Mouse (Mus musculus): ENCODE results near the gene Dync1i1. TPM values are rescaled to one million over a fixed set of nuclear protein-coding genes. Genes with fewer than 3 reads are reported as not detected.

Gene Dync1i1
- total RNA-seq, 2 experiments from 2014 or later: 125 to 137 TPM

GRCm38 (mm10) chr6:5866091-5866490 lies 140.7 kb downstream of the Dync1i1 start:
- intact Hi-C loops (cut with DNase I): no loop called here
- no peak for TF ChIP-seq CTCF (IDR thresholded peaks at IDR 0.05)
- DNase-seq (ENCODE audit: extremely low spot score in 1 of 2, low spot score in 2 of 2): no peak
- Histone ChIP-seq H3K27ac (no peak overlapping the region), H3K4me3 (no peak overlapping the region)

DNA sequence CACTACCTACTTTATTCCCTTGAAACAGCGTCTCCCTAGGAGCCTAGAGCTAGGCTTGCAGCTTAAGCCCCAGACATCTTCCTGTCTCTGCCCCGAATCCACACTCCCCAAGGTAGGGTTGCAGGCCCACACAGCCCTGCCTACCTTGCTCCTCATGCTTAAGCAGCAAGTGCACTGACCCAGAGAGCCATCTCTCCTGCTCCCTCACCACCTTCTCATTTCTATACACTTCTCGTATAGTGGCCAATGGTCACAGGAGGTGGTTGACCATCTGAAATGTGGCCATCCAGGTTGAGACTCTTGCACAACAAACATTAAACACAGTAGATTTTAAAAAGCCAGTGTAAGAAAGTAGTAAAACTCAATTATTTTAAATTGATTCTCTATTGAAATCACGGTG lies 141.8 kb downstream of the Dync1i1 start:
- Histone ChIP-seq H3K4me3 (no peak overlapping the region), H3K27ac (no peak overlapping the region)
- TF ChIP-seq CTCF (IDR thresholded peaks at IDR 0.05): no peak
- intact Hi-C loops (cut with DNase I): no loop called here
- no peak for DNase-seq (ENCODE audit: extremely low spot score in 1 of 2, low spot score in 2 of 2)

- intact Hi-C loops (cut with DNase I): no loop called here
- TF ChIP-seq CTCF (IDR thresholded peaks at IDR 0.05): no peak
- Histone ChIP-seq H3K4me3 (no peak overlapping the region), H3K27ac (no peak overlapping the region)
- DNase-seq (ENCODE audit: extremely low spot score in 1 of 2, low spot score in 2 of 2): no peak
Measured at GRCm38 (mm10) chr6:5871060-5871459, 145.6 kb downstream of the Dync1i1 start.

DNA sequence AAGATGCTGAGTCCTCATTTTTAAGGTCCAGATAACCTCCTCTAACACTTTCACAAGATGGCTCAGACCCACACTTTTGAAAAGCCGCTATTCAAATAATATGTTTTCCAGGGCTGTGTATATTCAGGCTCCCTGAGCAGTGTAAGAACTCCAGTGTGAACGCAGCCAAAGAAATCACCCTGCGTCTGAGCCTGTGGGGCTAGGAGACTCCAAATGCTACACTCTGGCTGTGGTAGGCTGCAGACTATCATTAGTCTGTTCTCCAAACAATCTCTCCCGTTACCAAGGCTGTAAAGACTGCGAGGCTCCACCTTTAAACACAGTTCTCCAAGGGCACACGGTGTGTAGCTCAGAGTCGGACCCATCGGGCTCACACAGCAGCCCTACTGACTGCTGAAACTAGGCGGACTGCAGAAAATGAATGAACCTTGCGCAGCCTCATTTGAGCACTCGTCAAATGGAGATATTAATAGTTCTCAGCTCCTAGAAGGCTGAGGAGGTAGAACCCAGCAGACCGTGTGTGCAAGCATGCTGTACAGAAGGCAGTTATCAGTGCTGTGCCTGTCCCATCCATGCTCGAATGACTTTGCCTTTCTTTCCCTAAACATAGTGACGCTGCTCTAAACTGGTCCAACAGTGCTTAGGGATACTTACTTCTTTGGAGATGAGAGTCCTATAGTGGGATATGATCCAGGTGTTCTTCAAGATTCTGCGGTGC lies 146.3 kb downstream of the Dync1i1 start:
- no peak for DNase-seq (ENCODE audit: extremely low spot score in 1 of 2, low spot score in 2 of 2)
- intact Hi-C loops (cut with DNase I): no loop called here
- Histone ChIP-seq H3K4me3 (no peak overlapping the region), H3K27ac (no peak overlapping the region)
- no peak for TF ChIP-seq CTCF (IDR thresholded peaks at IDR 0.05)

DNA sequence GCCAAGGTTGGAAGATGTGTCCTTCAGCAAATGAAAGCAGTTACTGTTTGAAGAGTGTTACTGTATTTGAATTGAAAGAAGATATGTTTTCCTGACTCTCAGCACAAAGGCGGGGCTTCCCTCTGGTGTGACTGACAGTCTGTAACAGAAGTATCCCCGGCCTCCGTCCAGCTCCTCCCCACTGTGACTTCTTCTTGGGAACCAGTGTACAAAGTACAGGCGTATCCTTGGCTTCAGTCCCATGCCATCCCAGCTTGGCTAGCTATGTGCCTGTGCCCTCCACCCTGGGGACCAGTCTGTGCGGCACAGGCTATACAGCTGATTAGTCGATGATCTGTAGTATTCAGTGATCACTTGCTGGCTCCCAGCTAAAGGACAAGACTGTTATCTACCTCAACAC lies 163.9 kb downstream of the Dync1i1 start:
- intact Hi-C loops (cut with DNase I): no loop called here
- no peak for TF ChIP-seq CTCF (IDR thresholded peaks at IDR 0.05)
- no peak overlapping the region for H3K4me3 ChIP-seq
- DNase-seq (ENCODE audit: extremely low spot score in 1 of 2, low spot score in 2 of 2): no peak
- no peak overlapping the region for H3K27ac ChIP-seq

DNA sequence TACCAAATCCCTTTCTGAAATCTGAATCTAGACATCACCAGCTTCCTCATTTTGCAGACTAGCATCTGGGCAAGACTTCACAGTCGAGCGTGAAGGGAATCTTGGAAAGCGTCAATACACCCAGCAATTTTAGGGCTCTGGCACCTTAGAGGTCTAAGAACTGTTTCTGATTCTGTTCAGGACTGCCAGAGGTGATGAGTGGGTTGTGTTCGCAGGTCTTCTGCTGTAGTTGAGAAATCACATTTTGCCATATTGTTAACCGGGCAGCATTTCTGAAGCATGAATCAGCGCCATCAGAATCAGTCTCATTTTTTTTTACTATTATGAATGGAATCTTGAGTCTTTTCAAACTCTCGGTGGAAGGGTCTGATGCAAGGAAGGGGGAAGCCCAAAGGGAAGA lies 185.9 kb downstream of the Dync1i1 start:
- peak; percentile 18 to 28 for DNase-seq (ENCODE audit: extremely low spot score in 1 of 2, low spot score in 2 of 2)
- no peak for TF ChIP-seq CTCF (IDR thresholded peaks at IDR 0.05)
- H3K4me3 ChIP-seq: no peak overlapping the region

GRCm38 (mm10) chr6:5915028-5915427 lies 189.6 kb downstream of the Dync1i1 start:
- no peak overlapping the region for H3K27ac ChIP-seq
- no peak for DNase-seq (ENCODE audit: extremely low spot score in 1 of 2, low spot score in 2 of 2)
- TF ChIP-seq CTCF (IDR thresholded peaks at IDR 0.05): no peak
- H3K4me3 ChIP-seq: no peak overlapping the region
- intact Hi-C loops (cut with DNase I): no loop called here

More for the DNA sequence above, 185.9 kb downstream of the Dync1i1 start:
- intact Hi-C loops (cut with DNase I): no loop called here
- H3K27ac ChIP-seq: no peak overlapping the region

DNA sequence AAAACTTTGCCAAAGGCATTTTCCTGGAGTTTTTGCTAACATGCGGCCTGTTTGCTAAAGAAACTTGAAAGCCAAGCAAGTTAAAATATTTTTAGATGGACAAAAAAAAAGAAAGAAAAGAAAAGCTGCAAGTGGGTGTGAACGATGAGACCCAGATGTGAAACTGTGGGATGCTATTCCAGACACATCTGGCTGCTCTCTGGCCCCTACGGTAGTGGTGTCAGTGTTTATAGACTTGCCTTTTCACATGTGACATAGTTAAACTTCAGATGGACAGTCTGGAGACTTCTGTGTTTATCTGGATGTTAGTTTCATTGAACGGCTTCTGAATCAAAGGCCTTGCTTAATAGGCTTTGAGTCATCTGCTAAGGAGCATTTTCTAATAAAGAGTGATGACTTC lies 195.2 kb downstream of the Dync1i1 start:
- Histone ChIP-seq H3K4me3 (no peak overlapping the region), H3K27ac (no peak overlapping the region)
- TF ChIP-seq CTCF (IDR thresholded peaks at IDR 0.05): no peak
- DNase-seq (ENCODE audit: extremely low spot score in 1 of 2, low spot score in 2 of 2): no peak
- intact Hi-C loops (cut with DNase I): no loop called here

DNA sequence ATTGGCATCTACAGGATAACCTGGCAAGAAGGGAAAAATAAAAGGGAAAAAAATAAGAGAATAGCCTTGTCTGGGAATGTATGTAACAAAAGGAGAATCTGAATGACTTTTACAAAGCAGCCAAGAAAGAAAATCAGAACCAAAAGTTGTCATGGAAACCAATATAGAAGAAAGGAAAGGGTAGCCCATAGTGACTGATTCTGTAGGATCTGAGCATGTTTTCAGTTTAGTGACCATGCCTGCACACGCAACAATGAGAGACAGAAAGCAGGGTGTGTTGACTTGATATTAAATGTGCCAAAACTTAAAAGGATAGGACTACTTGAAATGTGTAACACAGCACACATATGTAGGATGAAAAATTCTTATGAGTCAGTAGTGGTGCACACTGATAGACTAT lies 197.2 kb downstream of the Dync1i1 start:
- no peak overlapping the region for H3K27ac ChIP-seq
- no peak overlapping the region for H3K4me3 ChIP-seq
- no peak for TF ChIP-seq CTCF (IDR thresholded peaks at IDR 0.05)
- DNase-seq (ENCODE audit: extremely low spot score in 1 of 2, low spot score in 2 of 2): no peak
- intact Hi-C loops (cut with DNase I): no loop called here

DNA sequence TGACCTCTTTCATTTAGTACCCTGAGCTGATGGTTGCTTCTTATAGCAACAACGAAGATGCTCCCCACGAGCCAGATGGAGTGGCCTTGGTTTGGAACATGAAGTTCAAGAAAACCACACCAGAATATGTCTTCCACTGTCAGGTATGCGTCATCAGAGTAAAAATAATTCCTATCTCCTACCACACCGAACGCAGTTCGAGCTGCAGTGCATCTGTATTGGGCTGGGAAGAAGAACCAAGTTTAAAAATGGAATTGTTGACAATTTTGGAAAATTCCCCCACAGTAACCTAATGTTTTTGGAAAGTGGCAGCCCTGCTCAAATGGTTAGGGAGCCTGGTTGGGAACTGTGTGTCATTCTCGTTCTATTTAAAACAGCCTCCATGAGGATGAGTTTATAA lies 197.7 kb downstream of the Dync1i1 start:
- Histone ChIP-seq H3K27ac (no peak overlapping the region), H3K4me3 (no peak overlapping the region)
- TF ChIP-seq CTCF (IDR thresholded peaks at IDR 0.05): no peak
- intact Hi-C loops (cut with DNase I): no loop called here
- no peak for DNase-seq (ENCODE audit: extremely low spot score in 1 of 2, low spot score in 2 of 2)

GRCm38 (mm10) chr6:5930140-5930539 lies 204.7 kb downstream of the Dync1i1 start:
- no peak overlapping the region for H3K4me3 ChIP-seq
- no peak for DNase-seq (ENCODE audit: extremely low spot score in 1 of 2, low spot score in 2 of 2)
- intact Hi-C loops (cut with DNase I): no loop called here
- no peak overlapping the region for H3K27ac ChIP-seq
- no peak for TF ChIP-seq CTCF (IDR thresholded peaks at IDR 0.05)

DNA sequence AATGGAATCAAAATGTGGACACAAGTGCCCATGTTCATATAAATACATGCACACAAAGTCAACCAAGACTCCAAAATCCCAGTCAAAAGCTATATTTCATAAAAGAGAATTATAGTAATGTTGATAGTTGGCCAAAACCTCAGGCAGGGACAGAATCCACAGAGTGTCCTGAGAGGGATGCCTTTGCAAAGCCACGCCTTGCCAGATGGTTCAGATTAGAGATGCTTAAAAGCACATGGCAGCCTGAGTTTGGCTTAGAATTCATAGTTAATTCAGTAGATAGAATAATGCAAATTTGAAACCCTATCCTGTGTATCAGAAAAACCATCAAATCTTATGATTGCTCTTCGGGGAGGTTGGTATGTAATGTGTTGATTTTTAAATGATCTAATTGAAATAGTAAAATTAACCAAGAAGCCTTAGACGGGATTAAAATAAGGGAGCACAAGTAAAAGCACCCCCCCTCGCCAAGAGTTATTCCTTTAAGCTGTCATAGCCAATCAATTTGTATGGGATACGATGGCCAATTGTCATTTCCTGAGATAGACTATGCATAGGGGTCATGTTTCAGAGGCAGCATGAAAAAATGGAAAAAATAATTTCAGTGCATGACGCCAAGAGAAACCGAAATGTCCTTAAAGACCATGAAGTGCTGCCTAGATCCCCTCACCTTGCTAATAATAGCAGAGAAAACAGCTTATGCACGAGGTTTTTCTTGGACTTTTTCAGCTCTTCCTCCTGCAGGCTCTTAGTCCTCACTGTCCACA lies 210.3 kb downstream of the Dync1i1 start:
- no peak for TF ChIP-seq CTCF (IDR thresholded peaks at IDR 0.05)
- DNase-seq (ENCODE audit: extremely low spot score in 1 of 2, low spot score in 2 of 2): no peak
- Histone ChIP-seq H3K27ac (no peak overlapping the region), H3K4me3 (no peak overlapping the region)
- intact Hi-C loops (cut with DNase I): no loop called here

All from left cerebral cortex, adult 2 months (tissue).